Mouse (Mus musculus): ENCODE measurements around the gene Kif26b. TPM values are rescaled to one million over a fixed set of nuclear protein-coding genes. Genes with fewer than 3 reads are reported as not detected.

Kif26b gene
- polyA plus RNA-seq, 1 experiment from 2014 or later = 0.44 TPM

GRCm38 (mm10) chr1:178712189-178712873 is 183.4 kb downstream of the Kif26b start:
- 74% methylated on average over 9 of the region's 9 CpGs for WGBS
- ATAC-seq (no peak), DNase-seq (ENCODE audit: low spot score) (no peak)
- H3K4me2 ChIP-seq (replicated peaks; ENCODE audit: low read depth, low read length) = no peak overlapping the region
- no peak overlapping the region for H3K27ac ChIP-seq (ENCODE audit: low read length)
- no peak overlapping the region for H3K9ac ChIP-seq (replicated peaks; ENCODE audit: low read depth)
- H3K4me3 ChIP-seq (ENCODE audit: low read depth, low read length) = no peak overlapping the region
- H3K36me3 ChIP-seq (ENCODE audit: insufficient read depth, low read length) = no peaks in the 10 kb centered on the region
- H3K9me3 ChIP-seq (ENCODE audit: low read length) = no peaks in the 10 kb centered on the region
- no peaks in the 10 kb centered on the region for H3K4me1 ChIP-seq (ENCODE audit: insufficient read depth, low read depth, low read length)
- TF ChIP-seq CTCF (IDR thresholded peaks at IDR 0.05) (no peak), EP300 (IDR thresholded peaks at IDR 0.05) (no peak)
- H3K27me3 ChIP-seq (replicated peaks; ENCODE audit: insufficient read depth, low read length) = no peaks in the 10 kb centered on the region

GRCm38 (mm10) chr1:178714209-178714608 is 185.3 kb downstream of the Kif26b start:
- H3K36me3 ChIP-seq (ENCODE audit: insufficient read depth, low read length) = no peaks in the 10 kb centered on the region
- no peak overlapping the region for H3K9ac ChIP-seq (replicated peaks; ENCODE audit: low read depth)
- 88% methylated on average over 5 of the region's 5 CpGs for WGBS
- H3K4me2 ChIP-seq (replicated peaks; ENCODE audit: low read depth, low read length) = no peak overlapping the region
- no peaks in the 10 kb centered on the region for H3K4me1 ChIP-seq (ENCODE audit: insufficient read depth, low read depth, low read length)
- H3K27ac ChIP-seq (ENCODE audit: low read length) = no peak overlapping the region
- ATAC-seq = no peak
- no peaks in the 10 kb centered on the region for H3K27me3 ChIP-seq (replicated peaks; ENCODE audit: insufficient read depth, low read length)
- no peaks in the 10 kb centered on the region for H3K9me3 ChIP-seq (ENCODE audit: low read length)
- H3K4me3 ChIP-seq (ENCODE audit: low read depth, low read length) = no peak overlapping the region
- TF ChIP-seq CTCF (IDR thresholded peaks at IDR 0.05) (no peak), EP300 (IDR thresholded peaks at IDR 0.05) (no peak)
- no peak for DNase-seq (ENCODE audit: low spot score)

- DNase-seq (ENCODE audit: low spot score) (no peak), ATAC-seq (no peak)
- WGBS = 62% methylated on average over 2 of the region's 2 CpGs
- H3K36me3 ChIP-seq (ENCODE audit: insufficient read depth, low read length) = no peaks in the 10 kb centered on the region
- TF ChIP-seq EP300 (IDR thresholded peaks at IDR 0.05) (no peak), CTCF (IDR thresholded peaks at IDR 0.05) (no peak)
- H3K9me3 ChIP-seq (ENCODE audit: low read length) = no peaks in the 10 kb centered on the region
- no peaks in the 10 kb centered on the region for H3K27me3 ChIP-seq (replicated peaks; ENCODE audit: insufficient read depth, low read length)
- no peak overlapping the region for H3K4me3 ChIP-seq (ENCODE audit: low read depth, low read length)
- H3K4me1 ChIP-seq (ENCODE audit: insufficient read depth, low read depth, low read length) = no peaks in the 10 kb centered on the region
- H3K4me2 ChIP-seq (replicated peaks; ENCODE audit: low read depth, low read length) = no peak overlapping the region
- H3K27ac ChIP-seq (ENCODE audit: low read length) = no peak overlapping the region
- H3K9ac ChIP-seq (replicated peaks; ENCODE audit: low read depth) = no peak overlapping the region
These were observed 187.5 kb downstream of the Kif26b start for GRCm38 (mm10) chr1:178716411-178716810.

- no peak overlapping the region for H3K27ac ChIP-seq (ENCODE audit: low read length)
- no peak overlapping the region for H3K4me3 ChIP-seq (ENCODE audit: low read depth, low read length)
- no peak overlapping the region for H3K4me2 ChIP-seq (replicated peaks; ENCODE audit: low read depth, low read length)
- H3K9ac ChIP-seq (replicated peaks; ENCODE audit: low read depth) = no peak overlapping the region
- H3K36me3 ChIP-seq (ENCODE audit: insufficient read depth, low read length) = no peaks in the 10 kb centered on the region
- no peak for TF ChIP-seq CTCF (IDR thresholded peaks at IDR 0.05)
- no peak for TF ChIP-seq EP300 (IDR thresholded peaks at IDR 0.05)
- no peak for DNase-seq (ENCODE audit: low spot score)
- no peaks in the 10 kb centered on the region for H3K27me3 ChIP-seq (replicated peaks; ENCODE audit: insufficient read depth, low read length)
- no peaks in the 10 kb centered on the region for H3K4me1 ChIP-seq (ENCODE audit: insufficient read depth, low read depth, low read length)
- no peaks in the 10 kb centered on the region for H3K9me3 ChIP-seq (ENCODE audit: low read length)
- 64% methylated on average over 2 of the region's 2 CpGs for WGBS
- no peak for ATAC-seq
These were observed 191.9 kb downstream of the Kif26b start for GRCm38 (mm10) chr1:178720821-178721220.

- H3K4me3 ChIP-seq (ENCODE audit: low read depth, low read length) = no peak overlapping the region
- TF ChIP-seq EP300 (IDR thresholded peaks at IDR 0.05) = no peak
- TF ChIP-seq CTCF (IDR thresholded peaks at IDR 0.05) = no peak
- no peak overlapping the region for H3K27ac ChIP-seq (ENCODE audit: low read length)
- ATAC-seq (no peak; the same call in 1 of the 2 replicates), DNase-seq (ENCODE audit: low spot score) (no peak)
- H3K4me2 ChIP-seq (replicated peaks; ENCODE audit: low read depth, low read length) = no peak overlapping the region
- no peaks in the 10 kb centered on the region for H3K27me3 ChIP-seq (replicated peaks; ENCODE audit: insufficient read depth, low read length)
- H3K9ac ChIP-seq (replicated peaks; ENCODE audit: low read depth) = no peak overlapping the region
- H3K9me3 ChIP-seq (ENCODE audit: low read length) = no peaks in the 10 kb centered on the region
- H3K36me3 ChIP-seq (ENCODE audit: insufficient read depth, low read length) = no peaks in the 10 kb centered on the region
- WGBS = 57% methylated on average over 4 of the region's 4 CpGs
- H3K4me1 ChIP-seq (ENCODE audit: insufficient read depth, low read depth, low read length) = no peaks in the 10 kb centered on the region
These were observed 193.9 kb downstream of the Kif26b start for GRCm38 (mm10) chr1:178722793-178723192.

GRCm38 (mm10) chr1:178725536-178725935 is 196.6 kb downstream of the Kif26b start:
- Histone ChIP-seq H3K4me2 (replicated peaks; ENCODE audit: low read depth, low read length) (no peak overlapping the region), H3K9ac (replicated peaks; ENCODE audit: low read depth) (no peak overlapping the region), H3K27me3 (replicated peaks; ENCODE audit: insufficient read depth, low read length) (no peaks in the 10 kb centered on the region), H3K36me3 (ENCODE audit: insufficient read depth, low read length) (no peaks in the 10 kb centered on the region), H3K4me1 (ENCODE audit: insufficient read depth, low read depth, low read length) (no peaks in the 10 kb centered on the region), H3K4me3 (ENCODE audit: low read depth, low read length) (no peak overlapping the region), H3K9me3 (ENCODE audit: low read length) (no peaks in the 10 kb centered on the region), H3K27ac (ENCODE audit: low read length) (no peak overlapping the region)
- DNase-seq (ENCODE audit: low spot score) (no peak), ATAC-seq (no peak)
- WGBS = 84% methylated on average over 3 of the region's 3 CpGs
- no peak for TF ChIP-seq CTCF (IDR thresholded peaks at IDR 0.05)

- Histone ChIP-seq H3K4me3 (ENCODE audit: low read depth, low read length) (no peak overlapping the region), H3K9me3 (ENCODE audit: low read length) (no peaks in the 10 kb centered on the region), H3K4me2 (replicated peaks; ENCODE audit: low read depth, low read length) (no peak overlapping the region), H3K27me3 (replicated peaks; ENCODE audit: insufficient read depth, low read length) (no peaks in the 10 kb centered on the region), H3K4me1 (ENCODE audit: insufficient read depth, low read depth, low read length) (no peaks in the 10 kb centered on the region), H3K27ac (ENCODE audit: low read length) (no peak overlapping the region), H3K9ac (replicated peaks; ENCODE audit: low read depth) (no peak overlapping the region), H3K36me3 (ENCODE audit: insufficient read depth, low read length) (no peaks in the 10 kb centered on the region)
- DNase-seq (ENCODE audit: low spot score) (no peak), ATAC-seq (no peak)
- WGBS = 86% methylated on average over 6 of the region's 6 CpGs
- TF ChIP-seq CTCF (IDR thresholded peaks at IDR 0.05) (no peak), EP300 (IDR thresholded peaks at IDR 0.05) (no peak)
These were observed 199.3 kb downstream of the Kif26b start for GRCm38 (mm10) chr1:178728256-178728655.
